Comparison of ENCODE assay signal across 26 mouse cellular contexts in genomic region chr3:37815771-37816170, GRCm38 (mm10).
"Had no signal": no experiment of that assay in that cellular context is flagged by ENCODE, and none has a peak within 500 bp of the region (broad histone marks: within the 10 kb centered on the region; RNA-seq: fewer than 3 reads in every experiment).

No protein-coding gene starts in this region.

- H3K4me1 ChIP-seq: heart, embryonic 13.5 days; heart, embryonic 15.5 days; hindbrain, embryonic 15.5 days; intestine, embryonic 15.5 days; kidney, embryonic 15.5 days; liver, embryonic 12.5 days had no signal

- ATAC-seq: hindbrain, postnatal 0 days; intestine, embryonic 15.5 days; liver, embryonic 12.5 days had no signal

- H3K27ac ChIP-seq: heart, embryonic 13.5 days; heart, embryonic 15.5 days; hindbrain, embryonic 13.5 days; intestine, embryonic 15.5 days; kidney, embryonic 15.5 days; kidney, postnatal 0 days; limb, embryonic 13.5 days; limb, embryonic 15.5 days; liver, embryonic 12.5 days; liver, embryonic 14.5 days had no signal

- H3K27me3 ChIP-seq: heart, embryonic 13.5 days; heart, embryonic 15.5 days; hindbrain, embryonic 13.5 days; hindbrain, embryonic 15.5 days; intestine, embryonic 15.5 days; kidney, embryonic 15.5 days; limb, embryonic 13.5 days; limb, embryonic 15.5 days; liver, embryonic 12.5 days had no signal

- DNase-seq: gastrocnemius, postnatal 14 days; gastrocnemius, postnatal 36 days; heart, adult 18-20 months; heart, postnatal 14 days; heart, postnatal 36 days; kidney, adult 11 months; kidney, adult 2 months; kidney, adult 9 months; kidney, postnatal 14 days; kidney, postnatal 36 days; layer of hippocampus, adult 9-11 months; layer of hippocampus, postnatal 36 days; left cerebral cortex, postnatal 4 days had no signal

- H3K9me3 ChIP-seq: heart, embryonic 13.5 days; heart, embryonic 15.5 days; hindbrain, embryonic 13.5 days; hindbrain, embryonic 15.5 days; intestine, embryonic 15.5 days; kidney, embryonic 15.5 days; limb, embryonic 13.5 days; limb, embryonic 15.5 days; liver, embryonic 12.5 days had no signal

- H3K36me3 ChIP-seq: heart, embryonic 13.5 days; heart, embryonic 15.5 days; hindbrain, embryonic 13.5 days; hindbrain, embryonic 15.5 days; intestine, embryonic 15.5 days; kidney, embryonic 15.5 days; limb, embryonic 13.5 days; limb, embryonic 15.5 days; liver, embryonic 12.5 days had no signal

- H3K9ac ChIP-seq: heart, embryonic 13.5 days; heart, embryonic 15.5 days; hindbrain, embryonic 13.5 days; hindbrain, embryonic 15.5 days; intestine, embryonic 15.5 days; kidney, embryonic 15.5 days; limb, embryonic 13.5 days; limb, embryonic 15.5 days; liver, embryonic 12.5 days; liver, embryonic 14.5 days had no signal

- H3K4me2 ChIP-seq: heart, embryonic 11.5 days; heart, embryonic 13.5 days; heart, embryonic 15.5 days; hindbrain, embryonic 13.5 days; hindbrain, embryonic 15.5 days; intestine, embryonic 15.5 days; kidney, embryonic 15.5 days; limb, embryonic 13.5 days; limb, embryonic 15.5 days; liver, embryonic 12.5 days had no signal

- H3K4me3 ChIP-seq: heart, embryonic 13.5 days; heart, embryonic 15.5 days; hindbrain, embryonic 13.5 days; hindbrain, embryonic 15.5 days; intestine, embryonic 15.5 days; kidney, embryonic 15.5 days; limb, embryonic 13.5 days; limb, embryonic 15.5 days; liver, embryonic 12.5 days had no signal
